Mouse (Mus musculus) lung, postnatal 0 days (tissue): ENCODE measurements around the gene Snf8. TPM values are rescaled to one million over a fixed set of nuclear protein-coding genes. Genes with fewer than 3 reads are reported as not detected.

Source experiments
- ATAC-seq: fragments of 200-750 bp; cut with Nextera tagmentation; 2 replicates; pipeline ENCODE4 v1.8.0; 2017; ENCODE audit warnings: moderate library complexity
- DNase-seq: peaks from one replicate; pipeline ENCODE4 v3.0.0-alpha.2; 2016; ENCODE audit warnings: low spot score
- H3K27ac ChIP-seq: fragments of 300-500 bp; sonication (generic); 2 replicates; pipeline ENCODE4 v1.5.1; 2014; ENCODE audit warnings: antibody characterized with exemption, mild to moderate bottlenecking, low read length, mixed read lengths
- H3K27me3 ChIP-seq: fragments of 300-500 bp; sonication (generic); replicated peaks from 2 replicates; pipeline ENCODE4 v1.6.1; 2014; ENCODE audit warnings: low read length, mixed read lengths; ENCODE audit not compliant: insufficient read depth
- H3K36me3 ChIP-seq: fragments of 300-500 bp; sonication (generic); 2 replicates; pipeline ENCODE4 v1.6.1; 2014; ENCODE audit warnings: low read length, mixed read lengths; ENCODE audit not compliant: insufficient read depth
- H3K4me1 ChIP-seq: fragments of 300-500 bp; sonication (generic); 2 replicates; pipeline ENCODE4 v1.6.1; 2014; ENCODE audit warnings: antibody characterized with exemption, low read depth, low read length, mixed read lengths; ENCODE audit not compliant: insufficient read depth
- H3K4me2 ChIP-seq: fragments of 300-500 bp; sonication (generic); replicated peaks from 2 replicates; pipeline ENCODE4 v1.6.1; 2014; ENCODE audit warnings: low read depth, mild to moderate bottlenecking, low read length, moderate library complexity, mixed read lengths
- H3K4me3 ChIP-seq: fragments of 300-500 bp; sonication (generic); 2 replicates; pipeline ENCODE4 v1.5.1; 2014; ENCODE audit warnings: low read depth, low read length
- H3K9ac ChIP-seq: fragments of 300-500 bp; sonication (generic); replicated peaks from 2 replicates; pipeline ENCODE4 v1.6.1; 2014; ENCODE audit warnings: low read depth, mild to moderate bottlenecking
- H3K9me3 ChIP-seq: fragments of 300-500 bp; sonication (generic); 2 replicates; pipeline ENCODE4 v1.6.1; 2016; ENCODE audit warnings: low read length, mixed read lengths
- CTCF ChIP-seq: IDR thresholded peaks from 2 replicates; pipeline ENCODE4 v1.5.1; 2016; ENCODE audit warnings: antibody characterized with exemption, mild to moderate bottlenecking
- EP300 ChIP-seq: IDR thresholded peaks from 2 replicates; pipeline ENCODE4 v1.6.1; 2016; ENCODE audit warnings: antibody characterized with exemption, mild to moderate bottlenecking, control low read depth
- WGBS: fragments of 180-500 bp; shearing (Covaris S2); extraction: QIAGEN DNeasy Blood & Tissue Kit; methylation state at CpG from one replicate; pipeline ENCODE4 v1.1.7; 2014; 5-methylcytosine and 5-hydroxymethylcytosine counted together
- polyA plus RNA-seq: library from polyadenylated mRNA; unstranded; fragments of >200 nt; fragmentation: Nextera tagmentation; extraction: Ambion mirVana; gene quantifications from 2 replicates; pipeline ENCODE4 v1.2.1, GENCODE M21; 2015

The Snf8 gene
- polyA plus RNA-seq, 1 experiment from 2014 or later, result 77.9 TPM

DNA sequence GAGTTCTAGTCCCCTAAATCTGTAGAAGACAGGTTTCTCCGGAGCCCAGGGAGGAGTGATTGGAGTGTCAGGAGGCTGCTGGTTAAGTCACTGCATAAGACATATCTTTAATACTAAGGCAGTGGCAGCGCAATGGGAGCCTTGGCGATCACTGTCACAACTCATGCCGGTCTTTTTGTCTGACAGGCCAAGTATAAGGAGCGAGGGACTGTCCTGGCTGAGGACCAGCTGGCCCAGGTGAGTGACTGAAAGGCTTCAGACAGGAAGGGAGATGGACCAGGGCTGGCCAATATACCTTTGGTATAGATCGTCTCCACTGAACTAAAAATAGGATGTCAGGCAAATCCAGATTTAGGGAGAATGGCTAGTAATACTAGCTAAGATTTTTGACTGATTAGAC is 448 bp downstream of the Snf8 start:
- Histone ChIP-seq H3K4me3 (peak overlapping the region; percentile 95), H3K9ac (peak overlapping the region; percentile 80), H3K4me1 (peaks cover 7% of the 10 kb centered on the region), H3K27me3 (no peaks in the 10 kb centered on the region; the same call in 1 of the 2 replicates), H3K4me2 (peak overlapping the region; percentile 72), H3K36me3 (no peaks in the 10 kb centered on the region), H3K9me3 (no peaks in the 10 kb centered on the region), H3K27ac (peak overlapping the region; percentile 57; the same call in 1 of the 2 replicates)
- ATAC-seq (peak; percentile 34; the same call in 1 of the 2 replicates), DNase-seq (no peak)
- TF ChIP-seq EP300 (no peak), CTCF (no peak)
- WGBS, result 9% methylated on average over 6 of the region's 6 CpGs

DNA sequence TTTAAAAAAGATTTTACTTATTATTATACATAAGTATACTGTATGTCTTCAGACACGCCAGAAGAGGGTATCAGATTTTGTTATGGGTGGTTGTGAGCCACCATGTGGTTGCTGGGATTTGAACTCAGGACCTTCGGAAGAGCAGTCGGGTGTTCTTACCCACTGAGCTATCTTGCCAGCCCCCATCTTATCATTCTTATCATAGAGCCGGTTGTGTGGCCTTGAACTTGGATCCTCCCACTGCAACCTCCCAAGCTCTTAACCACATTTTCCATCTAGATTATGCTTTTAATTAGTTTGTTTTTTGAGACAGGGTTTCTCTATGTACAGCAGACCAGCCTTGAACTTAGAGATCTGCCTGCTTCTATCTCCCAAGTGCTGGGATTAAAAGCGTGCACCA is 2.8 kb downstream of the Snf8 start:
- Histone ChIP-seq H3K27ac (no peak overlapping the region), H3K4me2 (no peak overlapping the region), H3K9me3 (no peaks in the 10 kb centered on the region), H3K9ac (no peak overlapping the region), H3K36me3 (no peaks in the 10 kb centered on the region), H3K4me3 (no peak overlapping the region), H3K27me3 (no peaks in the 10 kb centered on the region), H3K4me1 (peaks cover 7% of the 10 kb centered on the region)
- WGBS, result 88% methylated on average over 5 of the region's 5 CpGs
- no peak for TF ChIP-seq CTCF
- DNase-seq (no peak), ATAC-seq (no peak)

DNA sequence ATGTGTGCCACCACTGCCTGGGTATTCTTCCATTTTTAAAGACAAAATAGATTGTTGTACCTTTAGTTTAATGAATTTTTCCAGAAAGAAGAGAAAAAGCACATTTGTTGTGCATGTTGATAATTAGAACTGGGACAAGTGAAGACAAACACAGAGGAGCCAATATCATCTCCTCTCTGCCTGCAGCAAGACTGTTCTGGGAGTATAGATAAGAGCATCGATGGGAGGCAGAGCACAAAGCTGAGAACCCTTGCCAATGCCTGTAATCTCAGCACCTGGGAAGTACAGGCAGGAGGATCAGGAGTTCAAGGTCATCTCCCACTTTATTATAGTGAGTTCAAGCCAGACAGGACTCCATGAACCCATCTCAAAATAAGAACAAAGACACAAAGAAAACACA is 3.9 kb downstream of the Snf8 start:
- no peak for TF ChIP-seq CTCF
- no peak for TF ChIP-seq EP300
- H3K27ac ChIP-seq, result no peak overlapping the region
- no peak overlapping the region for H3K4me2 ChIP-seq
- H3K9me3 ChIP-seq, result no peaks in the 10 kb centered on the region
- H3K9ac ChIP-seq, result no peak overlapping the region
- no peaks in the 10 kb centered on the region for H3K36me3 ChIP-seq
- no peak for DNase-seq
- H3K4me1 ChIP-seq, result peaks cover 7% of the 10 kb centered on the region
- 83% methylated on average over 1 of the region's 1 CpGs for WGBS
- H3K4me3 ChIP-seq, result no peak overlapping the region
- H3K27me3 ChIP-seq, result no peaks in the 10 kb centered on the region
- ATAC-seq, result no peak

DNA sequence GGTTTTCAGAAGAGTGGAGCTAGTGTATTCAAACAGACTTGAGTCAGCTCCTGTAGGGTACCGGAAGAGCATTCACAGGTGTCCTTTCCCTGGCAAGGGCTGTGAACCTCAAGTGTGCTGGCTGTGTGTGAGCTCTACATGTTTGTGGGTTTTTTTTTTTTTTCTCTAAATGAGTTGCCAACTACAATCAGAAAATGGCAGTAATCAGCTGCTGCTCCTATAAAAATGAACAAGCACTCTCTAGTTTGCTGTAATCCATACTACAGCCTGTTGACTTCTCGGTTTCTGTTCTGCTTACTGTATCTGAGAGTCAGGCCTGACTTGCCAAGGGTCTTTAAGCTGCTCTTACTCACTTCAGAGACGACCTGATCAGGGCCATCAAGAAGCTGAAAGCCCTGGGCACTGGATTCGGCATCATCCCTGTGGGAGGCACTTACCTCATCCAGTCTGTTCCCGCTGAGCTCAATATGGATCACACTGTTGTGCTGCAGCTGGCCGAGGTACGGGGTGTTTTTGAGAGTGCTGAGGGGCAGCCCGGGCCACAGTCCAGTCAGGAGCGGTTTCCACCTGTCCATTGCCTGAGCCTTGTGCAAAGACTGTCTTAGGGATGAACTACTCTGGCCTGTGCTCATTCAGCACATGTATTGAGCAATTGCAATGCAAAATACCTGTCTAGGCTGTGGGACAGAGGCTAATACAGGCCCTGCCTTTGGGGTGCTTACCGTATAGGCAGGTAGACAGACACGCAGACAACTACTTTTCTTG is 10.3 kb downstream of the Snf8 start:
- H3K4me1 ChIP-seq, result no peaks in the 10 kb centered on the region
- no peak overlapping the region for H3K4me3 ChIP-seq
- H3K27me3 ChIP-seq, result no peaks in the 10 kb centered on the region
- 86% methylated on average over 11 of the region's 11 CpGs for WGBS
- DNase-seq (no peak), ATAC-seq (no peak)
- H3K9me3 ChIP-seq, result no peaks in the 10 kb centered on the region
- no peak overlapping the region for H3K4me2 ChIP-seq
- H3K27ac ChIP-seq, result no peak overlapping the region
- TF ChIP-seq CTCF (no peak), EP300 (no peak)
- peaks cover 20% of the 10 kb centered on the region; the same call in 1 of the 2 replicates for H3K36me3 ChIP-seq
- no peak overlapping the region for H3K9ac ChIP-seq

DNA sequence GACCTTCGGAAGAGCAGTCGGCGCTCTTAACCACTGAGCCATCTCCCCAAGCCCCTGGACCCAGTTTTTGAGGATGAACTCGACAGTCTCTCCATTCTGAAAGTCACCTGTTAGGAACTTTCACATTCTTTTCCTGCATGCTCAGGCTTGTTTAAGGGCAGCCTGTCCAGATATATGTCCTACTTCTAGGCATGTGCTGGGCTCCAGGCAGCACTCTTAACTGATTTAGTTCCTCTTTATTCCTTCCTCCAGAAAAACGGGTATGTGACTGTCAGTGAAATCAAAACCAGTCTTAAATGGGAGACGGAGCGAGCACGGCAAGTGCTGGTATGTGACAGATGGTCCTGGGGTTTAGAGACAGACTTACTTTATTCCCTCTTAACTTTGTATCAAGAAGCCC is 11.3 kb downstream of the Snf8 start:
- H3K36me3 ChIP-seq, result peaks cover 28% of the 10 kb centered on the region; the same call in 1 of the 2 replicates

DNA sequence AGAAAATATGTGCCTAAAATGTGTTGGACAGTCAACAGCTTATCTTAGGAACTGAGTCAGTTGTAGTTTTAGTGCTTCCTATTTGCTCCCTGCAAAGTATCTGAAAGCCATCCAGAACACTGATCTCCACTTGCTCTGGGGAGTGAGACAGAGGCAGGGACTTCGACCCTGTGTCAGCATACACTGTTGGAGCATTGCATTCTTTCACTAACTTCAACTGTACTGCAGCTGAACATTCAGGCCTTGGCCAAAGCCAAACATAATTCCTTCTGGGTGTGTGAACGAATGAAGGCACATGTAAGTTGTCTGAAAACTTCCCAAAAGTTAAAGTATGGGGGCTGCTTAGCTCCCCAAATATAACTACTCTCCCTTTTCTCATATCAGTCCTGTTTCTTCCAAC is 12.1 kb downstream of the Snf8 start:
- DNase-seq, result no peak
- Histone ChIP-seq H3K4me1 (no peaks in the 10 kb centered on the region), H3K9me3 (no peaks in the 10 kb centered on the region), H3K27me3 (no peaks in the 10 kb centered on the region), H3K9ac (no peak overlapping the region), H3K4me2 (no peak overlapping the region), H3K36me3 (peaks cover 36% of the 10 kb centered on the region; the same call in 1 of the 2 replicates), H3K27ac (no peak overlapping the region), H3K4me3 (no peak overlapping the region)
- TF ChIP-seq CTCF, result no peak
- no peak for TF ChIP-seq EP300
- ATAC-seq, result no peak
- 84% methylated on average over 2 of the region's 2 CpGs for WGBS

More for the DNA sequence above, 11.3 kb downstream of the Snf8 start:
- 83% methylated on average over 8 of the region's 8 CpGs for WGBS
- Histone ChIP-seq H3K4me2 (no peak overlapping the region), H3K9ac (no peak overlapping the region), H3K9me3 (no peaks in the 10 kb centered on the region), H3K27ac (no peak overlapping the region), H3K27me3 (no peaks in the 10 kb centered on the region), H3K4me1 (no peaks in the 10 kb centered on the region), H3K4me3 (no peak overlapping the region)
- DNase-seq, result no peak
- TF ChIP-seq CTCF, result no peak
- ATAC-seq, result no peak
